Mouse (Mus musculus): ENCODE data around the gene Maml1.

GRCm38 (mm10) chr11:50212060-50212739 is 79.9 kb downstream of the Maml1 start:
- TF ChIP-seq POLR2A (IDR thresholded peaks at IDR 0.05; ENCODE audit: extremely low read depth, insufficient read depth, low read length) (no peak), CTCF (IDR thresholded peaks at IDR 0.05; ENCODE audit: extremely low read depth, insufficient read depth, low read length) (no peak)

All from cortical plate, adult 2 months (tissue).